ENCODE assay signal across 8 mouse cellular contexts in the genomic region with DNA sequence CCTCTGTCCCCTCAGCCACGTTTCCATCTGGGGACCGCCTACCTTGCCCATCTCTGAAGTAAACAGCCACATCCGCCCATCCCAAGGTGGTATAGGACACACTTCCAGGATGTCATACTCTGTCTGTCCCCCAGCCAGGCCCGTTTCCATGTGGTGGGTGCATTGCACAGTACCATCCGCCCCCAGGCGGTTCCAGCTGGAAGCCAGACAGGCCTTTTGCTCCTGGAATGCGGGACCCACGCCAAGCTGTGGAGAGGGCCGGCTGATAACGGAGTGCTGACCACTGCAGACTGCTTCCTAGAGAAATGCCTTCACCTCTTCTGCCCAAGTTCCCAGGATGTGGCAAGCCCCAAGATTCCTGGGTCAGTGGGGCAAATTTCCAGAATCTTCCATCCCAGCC.
A peak's percentile ranks its signal among the peaks of the same experiment; 100 is the strongest.
DNase-seq lines count a peak whose midpoint lies in the region; ATAC-seq and TF ChIP-seq lines count a peak whose summit lies in the region.

No protein-coding gene starts in this region.

- peaks cover 5% of the 10 kb centered on the region; the same call in 1 of the 2 replicates for H3K4me1 ChIP-seq in kidney, adult 2 months (ENCODE audit: control insufficient read depth, insufficient read depth, low read length)
- H3K4me1 ChIP-seq in lung, embryonic 15.5 days, result peaks cover 63% of the 10 kb centered on the region

- 18% methylated on average over 10 of the region's 10 CpGs for WGBS in kidney, adult 2 months
- WGBS in lung, embryonic 15.5 days, result 7% methylated on average over 10 of the region's 10 CpGs

- no peak for TF ChIP-seq POLR2A in kidney, adult 2 months (IDR thresholded peaks at IDR 0.05; ENCODE audit: low read depth, low read length)

- peak; percentile 56 for TF ChIP-seq CTCF in kidney, adult 2 months (conservative IDR thresholded peaks at IDR 0.05; ENCODE audit: insufficient read depth, insufficient read length, low read depth, low read length)

- H3K27me3 ChIP-seq in kidney, adult 2 months (replicated peaks; ENCODE audit: control insufficient read depth, insufficient read depth, low read length), result no peaks in the 10 kb centered on the region
- no peaks in the 10 kb centered on the region for H3K27me3 ChIP-seq in lung, embryonic 15.5 days

- H3K36me3 ChIP-seq in kidney, adult 2 months (ENCODE audit: control insufficient read depth, insufficient read depth, low read length), result no peaks in the 10 kb centered on the region
- no peaks in the 10 kb centered on the region for H3K36me3 ChIP-seq in lung, embryonic 15.5 days

- H3K4me3 ChIP-seq in kidney, adult 2 months (ENCODE audit: insufficient read depth, low read depth, low read length), result no peak overlapping the region
- H3K4me3 ChIP-seq in lung, embryonic 15.5 days, result no peak overlapping the region

- DNase-seq in 3134 (ENCODE audit: extremely low read depth, insufficient read length, low spot score) (peak; percentile 89), NIH3T3 (ENCODE audit: low read depth) (peak; percentile 96)
- peak; percentile 49 to 74 for DNase-seq in gastrocnemius, postnatal 36 days
- DNase-seq in kidney, adult 2 months, result peak; percentile 90
- DNase-seq in c-Kit-positive CD71-positive TER-119-positive erythroid progenitor cells, embryonic 14.5 days (ENCODE audit: low spot score), result no peak
- DNase-seq in frontal cortex, postnatal 25 days (ENCODE audit: low spot score in 2 of 2), result no peak

- H3K27ac ChIP-seq in kidney, adult 2 months (ENCODE audit: insufficient read depth, low read depth, low read length), result peak overlapping the region; percentile 18; the same call in 1 of the 2 replicates
- peak overlapping the region; percentile 91 for H3K27ac ChIP-seq in lung, embryonic 15.5 days

- intact Hi-C loops in gastrocnemius, postnatal 36 days (cut with DNase I), result no loop called here

- H3K9me3 ChIP-seq in lung, embryonic 15.5 days, result no peaks in the 10 kb centered on the region

- H3K4me2 ChIP-seq in lung, embryonic 15.5 days, result no peak overlapping the region

- ATAC-seq in lung, embryonic 15.5 days (ENCODE audit: borderline replicate concordance, extremely low read depth, low FRiP score, low TSS enrichment), result peak; percentile 78
- ATAC-seq in megakaryocyte-erythroid progenitor cell, adult 5-6 weeks (replicated peaks; ENCODE audit: low FRiP score, low TSS enrichment, poor library complexity, severe bottlenecking), result no peak

- no peak overlapping the region for H3K9ac ChIP-seq in lung, embryonic 15.5 days

Comparison
In these comparisons a context has a peak if more than half of its experiments do, and no peak if none do; other contexts are left out.
1. DNase-seq: peak in 3134 (single experiment), NIH3T3 (single experiment), gastrocnemius, postnatal 36 days (2 of 2) and kidney, adult 2 months (single experiment); none in c-Kit-positive CD71-positive TER-119-positive erythroid progenitor cells, embryonic 14.5 days (single experiment) and frontal cortex, postnatal 25 days (0 of 2).